Mouse (Mus musculus): ENCODE data around the gene Lrp1.
A peak's percentile ranks its signal among the peaks of the same experiment; 100 is the strongest.

Lrp1 gene

DNA sequence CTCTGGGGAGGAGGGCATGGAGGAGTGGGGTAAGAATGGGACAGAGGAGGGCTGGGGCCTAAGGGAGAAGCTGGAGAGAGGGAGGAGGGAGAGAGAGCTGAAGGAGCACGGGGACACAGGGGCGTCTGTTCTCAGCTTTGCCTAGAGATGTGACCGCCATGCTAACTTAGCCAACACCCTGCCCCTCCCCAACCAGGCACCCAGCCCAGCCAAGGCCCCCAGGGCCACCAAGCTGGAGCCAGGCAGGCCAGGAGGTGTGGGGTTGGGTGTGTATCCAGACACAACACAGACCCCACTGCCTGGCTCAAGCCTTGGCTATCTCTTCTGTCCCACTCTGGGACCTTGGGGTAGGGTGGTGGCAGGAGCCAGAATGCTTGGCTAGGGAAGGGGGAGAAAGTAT lies 5.4 kb downstream of the Lrp1 start:
- no peak for DNase-seq (ENCODE audit: low spot score)

DNA sequence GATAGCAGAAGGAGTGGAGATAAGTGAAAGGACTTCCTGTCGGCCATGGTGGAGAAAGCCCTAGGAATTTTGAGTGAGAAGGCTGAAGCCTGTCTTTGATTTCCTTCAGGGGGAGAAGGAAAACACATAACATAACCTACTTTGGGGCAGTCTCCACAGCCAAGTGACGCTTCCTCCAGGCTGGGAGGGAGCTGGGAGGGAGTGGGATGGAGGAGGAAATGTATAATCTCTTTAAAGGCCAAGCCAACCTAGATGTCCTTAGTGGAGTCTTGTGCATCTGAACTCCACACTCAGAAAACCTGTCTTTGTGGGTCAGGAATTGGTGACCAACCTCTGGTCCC lies 5.9 kb downstream of the Lrp1 start:
- no peak for DNase-seq (ENCODE audit: low spot score)

- peak; percentile 63 for DNase-seq (ENCODE audit: low spot score)
Observed at GRCm38 (mm10) chr10:127614236-127615033, 6.5 kb downstream of the Lrp1 start.

DNA sequence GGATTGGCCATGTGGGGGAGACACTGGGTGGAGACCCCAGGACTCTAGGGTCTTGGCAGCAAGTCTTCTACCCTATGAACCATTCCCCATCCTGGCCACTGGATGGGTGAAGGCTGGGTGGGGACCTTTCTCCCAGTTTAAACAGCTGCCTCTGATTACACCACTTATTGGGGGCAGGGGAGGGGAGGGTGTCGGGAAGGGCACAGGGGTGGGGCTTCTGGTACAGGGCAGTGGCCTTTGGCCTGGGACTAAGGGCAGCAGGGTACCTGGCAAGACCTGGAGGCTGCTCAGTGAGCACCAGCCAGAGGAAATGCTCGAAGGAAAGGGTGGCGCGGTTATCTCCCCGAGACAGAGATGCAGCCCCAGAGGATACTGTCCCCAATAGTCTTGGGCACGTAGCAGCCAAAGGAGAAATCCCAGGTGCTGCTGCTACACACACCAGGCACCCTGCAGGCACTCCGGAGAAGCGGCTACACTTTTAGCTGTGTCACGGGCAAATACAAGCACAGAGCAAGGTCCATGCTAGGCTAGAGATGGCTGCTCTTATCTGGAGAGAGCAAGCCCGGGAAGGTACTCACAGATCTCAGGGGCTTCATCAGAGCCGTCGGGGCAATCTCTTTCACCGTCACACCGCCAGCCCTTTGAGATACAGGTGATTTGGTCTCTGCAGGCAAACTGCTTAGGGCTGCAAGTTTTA lies 8.7 kb downstream of the Lrp1 start:
- DNase-seq (ENCODE audit: low spot score) = no peak

GRCm38 (mm10) chr10:127610066-127610415 lies 10.9 kb downstream of the Lrp1 start:
- DNase-seq (ENCODE audit: low spot score) = no peak

- no peak for DNase-seq (ENCODE audit: low spot score)
Observed at GRCm38 (mm10) chr10:127609415-127610065, 11.4 kb downstream of the Lrp1 start.

DNA sequence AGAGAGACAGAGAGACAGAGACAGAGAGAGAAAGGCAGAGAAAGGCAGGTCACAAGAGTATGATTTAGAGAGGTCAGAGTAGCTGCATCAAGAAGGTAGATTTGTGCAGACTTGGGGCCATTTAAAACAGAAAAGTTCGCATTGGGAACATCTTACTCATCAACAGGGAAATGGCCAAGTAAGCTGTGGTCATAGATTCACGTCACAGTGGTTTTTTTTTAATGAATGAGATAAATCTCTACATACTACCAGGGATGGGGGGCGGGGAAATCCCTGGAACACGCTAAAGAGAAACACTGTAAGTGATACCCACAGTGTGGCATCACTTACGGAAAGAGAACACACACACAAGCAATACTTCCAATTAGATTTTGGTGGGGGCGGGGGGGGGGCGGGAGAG lies 13.9 kb downstream of the Lrp1 start:
- no peak for DNase-seq (ENCODE audit: low spot score)

DNA sequence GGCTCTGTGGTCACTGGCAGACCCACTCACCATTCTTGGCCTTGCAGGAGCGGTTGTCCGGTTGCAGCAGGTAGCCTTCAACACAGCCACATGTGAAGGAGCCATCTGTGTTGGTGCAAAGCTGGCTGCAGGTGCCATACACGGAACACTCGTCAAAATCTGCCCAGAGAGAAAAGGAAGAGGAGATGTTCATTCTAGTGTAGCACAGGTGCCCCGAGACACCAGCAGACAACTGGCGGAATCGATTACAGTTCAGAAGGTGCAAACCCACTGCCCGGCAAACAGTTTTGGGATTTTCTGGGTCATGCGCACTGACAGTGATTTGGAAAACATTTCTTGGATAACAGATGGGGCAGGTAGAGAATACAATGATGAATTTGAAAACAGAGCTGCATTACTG lies 15.2 kb downstream of the Lrp1 start:
- DNase-seq (ENCODE audit: low spot score) = no peak

DNA sequence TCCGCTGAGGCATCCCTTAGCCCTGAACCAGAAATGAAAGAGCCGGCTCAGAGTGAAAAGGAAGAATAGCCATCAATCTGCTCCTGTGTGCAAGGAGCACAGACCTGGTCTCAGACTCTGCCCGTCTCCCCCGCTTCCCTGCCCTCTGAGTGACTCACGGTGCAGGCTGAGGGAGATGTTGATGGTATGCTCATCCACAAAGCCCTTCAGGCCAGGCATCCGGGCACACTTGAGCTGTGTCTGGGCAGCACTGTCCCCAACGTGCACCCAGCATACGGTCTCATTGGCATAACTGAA lies 15.7 kb downstream of the Lrp1 start:
- no peak for DNase-seq (ENCODE audit: low spot score)

GRCm38 (mm10) chr10:127604465-127605250 lies 16.3 kb downstream of the Lrp1 start:
- DNase-seq (ENCODE audit: low spot score) = no peak

DNA sequence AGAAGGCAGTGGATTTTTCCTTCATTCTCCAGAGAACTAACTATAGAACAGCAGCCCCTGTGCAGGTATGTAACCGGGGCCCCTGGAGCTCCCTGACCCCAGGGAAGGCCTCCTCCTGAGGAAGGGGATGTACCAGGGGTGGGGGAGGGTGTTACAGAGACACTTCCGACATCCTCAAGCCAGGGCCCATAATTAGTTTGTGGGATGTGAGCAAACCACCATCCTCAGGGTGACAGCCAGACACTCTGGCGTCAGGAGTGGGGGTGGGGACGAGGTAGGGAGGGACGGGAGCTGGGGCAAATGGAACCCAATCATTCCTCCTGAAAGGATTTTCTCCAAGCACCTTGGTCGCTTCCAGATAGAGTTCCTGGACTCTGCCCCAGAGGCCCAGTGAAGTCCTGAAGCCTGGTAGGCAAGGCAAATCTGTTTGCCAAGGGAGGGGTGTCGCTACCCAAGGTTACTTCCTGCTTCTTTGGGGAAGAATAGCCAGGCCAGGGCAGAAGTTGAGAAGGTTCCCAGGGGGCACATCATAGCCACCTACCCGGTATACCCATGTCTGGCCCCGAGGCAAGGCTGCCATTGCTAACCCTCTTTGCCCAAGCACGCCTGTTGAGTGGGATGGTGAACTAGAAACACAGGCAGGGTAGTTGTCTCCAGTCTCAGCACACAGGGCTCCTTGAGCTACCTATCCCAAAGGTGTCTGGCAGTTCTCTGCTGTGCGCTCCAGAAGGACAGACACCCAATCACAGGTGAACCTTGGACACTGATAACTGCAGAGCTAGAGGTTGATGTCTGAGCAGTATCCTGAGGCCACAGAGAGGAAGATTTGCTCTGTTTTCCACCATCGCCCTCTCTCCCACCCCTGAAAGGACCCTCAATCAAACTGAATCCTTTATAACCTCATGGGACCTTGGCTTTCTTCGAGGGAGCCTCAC lies 17.2 kb downstream of the Lrp1 start:
- DNase-seq (ENCODE audit: low spot score) = no peak

DNA sequence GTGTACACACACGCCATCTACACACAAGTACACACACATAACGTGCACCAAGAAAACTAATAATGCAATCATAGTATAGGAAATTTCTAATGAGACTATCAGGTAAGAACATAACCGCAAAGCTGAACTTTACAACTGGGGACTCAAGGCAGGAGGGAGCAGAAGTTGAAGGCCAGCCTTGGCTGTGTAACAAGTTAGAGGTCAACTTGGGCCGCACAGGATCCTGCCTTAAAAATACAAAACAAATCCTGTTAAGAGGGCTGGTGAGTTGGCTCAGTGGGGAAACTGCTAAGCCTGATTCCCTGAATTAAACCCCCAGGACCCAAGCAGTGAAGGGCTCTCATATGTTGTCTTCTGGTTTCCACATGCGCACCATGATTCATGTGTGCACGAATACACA lies 18.8 kb downstream of the Lrp1 start:
- DNase-seq (ENCODE audit: low spot score) = no peak

- no peak for DNase-seq (ENCODE audit: low spot score)
Observed at GRCm38 (mm10) chr10:127599779-127600541, 21.0 kb downstream of the Lrp1 start.

GRCm38 (mm10) chr10:127599252-127599651 lies 21.7 kb downstream of the Lrp1 start:
- DNase-seq (ENCODE audit: low spot score) = no peak

GRCm38 (mm10) chr10:127598607-127599006 lies 22.3 kb downstream of the Lrp1 start:
- peak; percentile 55 for DNase-seq (ENCODE audit: low spot score)

GRCm38 (mm10) chr10:127597311-127597901 lies 23.5 kb downstream of the Lrp1 start:
- DNase-seq (ENCODE audit: low spot score) = no peak

- no peak for DNase-seq (ENCODE audit: low spot score)
Observed at GRCm38 (mm10) chr10:127596321-127596941, 24.5 kb downstream of the Lrp1 start.

DNA sequence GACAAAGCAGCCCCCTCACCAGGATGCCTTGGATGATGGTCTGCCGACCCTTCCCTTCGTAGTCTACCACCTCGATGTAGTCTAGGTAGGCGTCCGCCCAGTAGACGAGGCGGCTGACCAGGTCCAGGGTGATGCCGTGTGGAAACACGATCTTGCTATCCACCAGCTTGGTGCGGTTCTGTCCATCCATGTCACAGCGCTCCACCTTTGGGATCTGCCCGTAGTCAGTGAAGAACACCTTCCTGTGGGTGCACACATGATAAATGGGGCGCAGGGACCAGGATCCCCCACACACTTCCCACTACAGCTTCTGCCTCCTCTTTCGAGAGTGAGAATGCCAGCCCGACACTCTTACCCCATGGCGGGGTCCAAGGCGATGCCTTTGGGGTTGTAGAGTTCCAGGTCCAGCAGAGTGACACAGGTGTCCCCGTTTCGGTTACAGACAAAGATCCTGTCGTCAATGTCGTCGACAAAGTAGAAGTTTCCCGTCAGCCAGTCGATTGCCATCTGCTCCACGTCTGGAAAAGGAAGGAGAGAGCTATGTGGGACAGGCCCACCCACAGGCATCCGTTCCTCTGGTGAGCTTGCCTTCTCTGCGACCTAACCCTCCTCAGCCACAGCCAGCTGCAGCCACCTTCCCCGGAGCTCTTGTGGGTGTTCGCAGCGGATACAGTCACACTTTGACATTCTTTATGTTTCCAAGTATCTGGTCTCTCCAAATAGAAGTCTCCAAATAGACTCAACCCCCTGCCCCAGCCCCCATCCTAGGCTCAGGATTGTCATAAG lies 25.8 kb downstream of the Lrp1 start:
- no peak for DNase-seq (ENCODE audit: low spot score)

- DNase-seq (ENCODE audit: low spot score) = no peak
Observed at GRCm38 (mm10) chr10:127594405-127594804, 26.5 kb downstream of the Lrp1 start.
